Mouse (Mus musculus) liver, embryonic 11.5 days (tissue): Measurements from ENCODE around the gene Gpr75. TPM values are rescaled to one million over a fixed set of nuclear protein-coding genes. Genes with fewer than 3 reads are reported as not detected.
A peak's percentile ranks its signal among the peaks of the same experiment; 100 is the strongest.

Experiments used
- ATAC-seq: fragments of 200-750 bp; cut with Nextera tagmentation; replicated peaks from 2 replicates; pipeline ENCODE4 v1.8.0; 2017; ENCODE audit warnings: moderate number of reproducible peaks, mild to moderate bottlenecking, moderate TSS enrichment, moderate library complexity; ENCODE audit not compliant: low FRiP score
- DNase-seq: peaks from one replicate; pipeline ENCODE4 v3.0.0-alpha.2; 2017; ENCODE audit warnings: low spot score
- H3K27ac ChIP-seq: fragments of 300-500 bp; sonication (generic); 2 replicates; pipeline ENCODE4 v1.5.1; 2014; ENCODE audit warnings: mild to moderate bottlenecking, low read depth, low read length, control low read depth
- H3K27me3 ChIP-seq: fragments of 300-500 bp; sonication (generic); replicated peaks from 2 replicates; pipeline ENCODE4 v1.6.1; 2014; ENCODE audit warnings: low read length, mixed read lengths; ENCODE audit not compliant: control insufficient read depth, insufficient read depth
- H3K36me3 ChIP-seq: fragments of 300-500 bp; sonication (generic); 2 replicates; pipeline ENCODE4 v1.6.1; 2014; ENCODE audit warnings: mild to moderate bottlenecking, low read length, moderate library complexity, mixed read lengths; ENCODE audit not compliant: control insufficient read depth, insufficient read depth
- H3K4me1 ChIP-seq: fragments of 300-500 bp; sonication (generic); replicated peaks from 2 replicates; pipeline ENCODE4 v1.6.1; 2014; ENCODE audit warnings: low read length, mixed read lengths; ENCODE audit not compliant: control insufficient read depth, insufficient read depth
- H3K4me2 ChIP-seq: fragments of 300-500 bp; sonication (generic); 2 replicates; pipeline ENCODE4 v1.6.1; 2014; ENCODE audit warnings: mild to moderate bottlenecking, control low read depth, moderate library complexity
- H3K4me3 ChIP-seq: fragments of 300-500 bp; sonication (generic); 2 replicates; pipeline ENCODE4 v1.5.1; 2014; ENCODE audit warnings: low read depth, low read length, control low read depth
- H3K9ac ChIP-seq: fragments of 300-500 bp; sonication (generic); 2 replicates; pipeline ENCODE4 v1.6.1; 2014; ENCODE audit warnings: low read depth, low read length, control low read depth
- H3K9me3 ChIP-seq: fragments of 300-500 bp; sonication (generic); 2 replicates; pipeline ENCODE4 v1.6.1; 2016; ENCODE audit warnings: low read length, inconsistent platforms, mixed read lengths; ENCODE audit not compliant: control insufficient read depth
- WGBS: fragments of 180-500 bp; shearing (Covaris S2); extraction: QIAGEN DNeasy Blood & Tissue Kit; methylation state at CpG from one replicate; pipeline ENCODE4 v1.1.7; 2014; 5-methylcytosine and 5-hydroxymethylcytosine counted together
- polyA plus RNA-seq: library from polyadenylated mRNA; unstranded; fragments of >200 nt; fragmentation: Nextera tagmentation; extraction: Ambion mirVana; gene quantifications from 2 replicates; pipeline ENCODE4 v1.2.1, GENCODE M21; 2014

The Gpr75 gene
- polyA plus RNA-seq: 0.10 TPM in 1 of 2 replicates, not detected in the other

GRCm38 (mm10) chr11:30885171-30885871 is at the start of gene Gpr75, which contains the start of gene Asb3:
Gene Gpr75 (plus strand): TSS chr11:30885358.
Gene Asb3 (plus strand): TSS chr11:30885416.
- no peak within 1 kb of the TSS for H3K27ac ChIP-seq
- WGBS: 6% methylated on average over 41 of the region's 41 CpGs
- peak within 1 kb of the TSS; percentile 74 for H3K4me2 ChIP-seq
- DNase-seq (peak; percentile 45), ATAC-seq (peak; percentile 80)
- H3K4me3 ChIP-seq: peak within 1 kb of the TSS; percentile 42
- no peaks in the 10 kb centered on the region for H3K9me3 ChIP-seq
- H3K36me3 ChIP-seq: no peaks in the 10 kb centered on the region
- H3K4me1 ChIP-seq: no peaks in the 10 kb centered on the region
- H3K27me3 ChIP-seq: no peaks in the 10 kb centered on the region; the same call in 1 of the 2 replicates
- peak within 1 kb of the TSS; percentile 17; the same call in 1 of the 2 replicates for H3K9ac ChIP-seq

- no peak for DNase-seq
- no peaks in the 10 kb centered on the region for H3K4me1 ChIP-seq
- H3K4me3 ChIP-seq: no peak overlapping the region
- ATAC-seq: no peak
- H3K9me3 ChIP-seq: no peaks in the 10 kb centered on the region
- H3K27ac ChIP-seq: no peak overlapping the region
- no peak overlapping the region for H3K4me2 ChIP-seq
- no peaks in the 10 kb centered on the region for H3K27me3 ChIP-seq
- H3K9ac ChIP-seq: no peak overlapping the region
- 83% methylated on average over 2 of the region's 2 CpGs for WGBS
- H3K36me3 ChIP-seq: peaks cover 8% of the 10 kb centered on the region; the same call in 1 of the 2 replicates
These were observed 46.4 kb upstream of the Gpr75 start for GRCm38 (mm10) chr11:30838793-30839192.

GRCm38 (mm10) chr11:30844355-30844754 is 40.8 kb upstream of the Gpr75 start:
- ATAC-seq (no peak), DNase-seq (no peak)
- Histone ChIP-seq H3K27me3 (no peaks in the 10 kb centered on the region), H3K36me3 (peaks cover 18% of the 10 kb centered on the region; the same call in 1 of the 2 replicates), H3K9me3 (no peaks in the 10 kb centered on the region), H3K27ac (no peak overlapping the region), H3K4me2 (no peak overlapping the region), H3K4me3 (no peak overlapping the region), H3K9ac (no peak overlapping the region), H3K4me1 (no peaks in the 10 kb centered on the region)
- WGBS: 93% methylated on average over 1 of the region's 1 CpGs

- H3K4me3 ChIP-seq: no peak overlapping the region
- H3K4me1 ChIP-seq: no peaks in the 10 kb centered on the region
- no peaks in the 10 kb centered on the region for H3K27me3 ChIP-seq
- DNase-seq (no peak), ATAC-seq (no peak)
- H3K9ac ChIP-seq: no peak overlapping the region
- no peak overlapping the region for H3K27ac ChIP-seq
- peaks cover 9% of the 10 kb centered on the region; the same call in 1 of the 2 replicates for H3K36me3 ChIP-seq
- no peaks in the 10 kb centered on the region for H3K9me3 ChIP-seq
- no peak overlapping the region for H3K4me2 ChIP-seq
These were observed 12.7 kb upstream of the Gpr75 start for GRCm38 (mm10) chr11:30872425-30872824.

- Histone ChIP-seq H3K4me3 (no peak overlapping the region), H3K36me3 (no peaks in the 10 kb centered on the region), H3K4me2 (no peak overlapping the region), H3K27me3 (no peaks in the 10 kb centered on the region; the same call in 1 of the 2 replicates), H3K9me3 (no peaks in the 10 kb centered on the region), H3K4me1 (no peaks in the 10 kb centered on the region), H3K27ac (no peak overlapping the region), H3K9ac (no peak overlapping the region)
- 80% methylated on average over 2 of the region's 2 CpGs for WGBS
- ATAC-seq: no peak
- DNase-seq: no peak
These were observed 3.0 kb downstream of the Gpr75 start for GRCm38 (mm10) chr11:30888153-30888552.

GRCm38 (mm10) chr11:30896201-30896600 is 11.0 kb downstream of the Gpr75 start:
- H3K36me3 ChIP-seq: no peaks in the 10 kb centered on the region
- WGBS: 88% methylated on average over 1 of the region's 1 CpGs
- ATAC-seq: no peak
- no peak for DNase-seq
- H3K9ac ChIP-seq: no peak overlapping the region
- no peak overlapping the region for H3K4me3 ChIP-seq
- H3K4me2 ChIP-seq: no peak overlapping the region
- no peaks in the 10 kb centered on the region for H3K9me3 ChIP-seq
- no peaks in the 10 kb centered on the region for H3K27me3 ChIP-seq
- H3K4me1 ChIP-seq: no peaks in the 10 kb centered on the region
- no peak overlapping the region for H3K27ac ChIP-seq

GRCm38 (mm10) chr11:30899312-30899711 is 14.2 kb downstream of the Gpr75 start:
- H3K36me3 ChIP-seq: no peaks in the 10 kb centered on the region
- H3K4me3 ChIP-seq: no peak overlapping the region
- H3K9me3 ChIP-seq: no peaks in the 10 kb centered on the region
- H3K9ac ChIP-seq: no peak overlapping the region
- DNase-seq (no peak), ATAC-seq (no peak)
- no peaks in the 10 kb centered on the region for H3K4me1 ChIP-seq
- H3K27ac ChIP-seq: no peak overlapping the region
- H3K4me2 ChIP-seq: no peak overlapping the region
- no peaks in the 10 kb centered on the region for H3K27me3 ChIP-seq

GRCm38 (mm10) chr11:30912311-30912710 is 27.2 kb downstream of the Gpr75 start:
- no peak overlapping the region for H3K27ac ChIP-seq
- 82% methylated on average over 3 of the region's 3 CpGs for WGBS
- ATAC-seq (no peak), DNase-seq (no peak)
- no peaks in the 10 kb centered on the region for H3K9me3 ChIP-seq
- H3K36me3 ChIP-seq: no peaks in the 10 kb centered on the region
- no peaks in the 10 kb centered on the region for H3K4me1 ChIP-seq
- no peak overlapping the region for H3K9ac ChIP-seq
- H3K4me2 ChIP-seq: no peak overlapping the region
- H3K4me3 ChIP-seq: no peak overlapping the region
- no peaks in the 10 kb centered on the region for H3K27me3 ChIP-seq

GRCm38 (mm10) chr11:30920641-30921040 is 35.5 kb downstream of the Gpr75 start:
- Histone ChIP-seq H3K27me3 (no peaks in the 10 kb centered on the region), H3K9ac (no peak overlapping the region), H3K4me1 (no peaks in the 10 kb centered on the region), H3K4me2 (no peak overlapping the region), H3K4me3 (no peak overlapping the region), H3K9me3 (no peaks in the 10 kb centered on the region), H3K27ac (no peak overlapping the region), H3K36me3 (no peaks in the 10 kb centered on the region; the same call in 1 of the 2 replicates)
- WGBS: 69% methylated on average over 1 of the region's 1 CpGs
- no peak for DNase-seq
- ATAC-seq: no peak
